Mouse (Mus musculus) erythroblast, embryonic 14.5 days (primary cell): ENCODE measurements around the gene Ttc39b.

Experiments
- GATA1 ChIP-seq: IDR thresholded peaks from 2 replicates; pipeline ENCODE4 v1.6.1; 2012; ENCODE audit warnings: low read length, inconsistent platforms, mixed read lengths
- TAL1 ChIP-seq: IDR thresholded peaks from 3 replicates; pipeline ENCODE4 v1.6.1; 2012; ENCODE audit warnings: low read length, inconsistent platforms, mixed read lengths

DNA sequence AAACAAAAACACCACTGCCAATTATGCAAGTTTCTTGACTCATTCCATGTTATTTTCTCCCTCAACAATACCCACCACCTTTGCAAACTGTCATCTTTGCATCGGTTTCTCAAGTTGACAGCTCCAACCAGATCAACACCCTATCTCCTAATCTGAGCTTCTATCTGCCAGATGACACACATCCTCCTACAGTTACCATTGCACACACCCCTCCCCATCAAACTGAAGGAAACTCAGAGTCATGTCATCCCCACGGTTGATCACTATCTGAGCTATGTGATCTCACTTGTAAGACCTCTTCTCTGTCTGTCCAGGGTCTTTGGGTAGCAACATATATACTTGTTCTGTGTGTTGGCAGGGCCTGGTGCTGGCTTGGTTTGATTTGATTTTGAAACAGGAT, 30.7 kb upstream of the Ttc39b start:
- TF ChIP-seq GATA1: no peak
- no peak for TF ChIP-seq TAL1
